Mouse (Mus musculus) myocyte (in vitro differentiated cells): ENCODE measurements at regions not wholly inside any gene's neighbourhood (a gene's known extent, or its start where the extent isn't known, plus 50 kb on each side); places are given as distances from the start of the nearest gene placed in this dataset.

Experiments used
- CEBPB ChIP-seq: IDR thresholded peaks from 2 replicates; pipeline ENCODE4 v1.6.1; 2011; ENCODE audit warnings: mild to moderate bottlenecking, moderate library complexity; ENCODE audit not compliant: poor library complexity, insufficient read depth, severe bottlenecking
- E2F4 ChIP-seq: IDR thresholded peaks from one replicate; pipeline ENCODE4 v1.6.1; 2011; ENCODE audit warnings: mild to moderate bottlenecking, control low read depth, moderate library complexity; ENCODE audit not compliant: insufficient read depth
- MAX ChIP-seq: IDR thresholded peaks from one replicate; pipeline ENCODE4 v1.6.1; 2011; ENCODE audit warnings: low read depth, mild to moderate bottlenecking, control low read depth
- MYOG ChIP-seq, 3 experiments: IDR thresholded peaks; one replicate each; pipeline ENCODE4 v1.6.1; 2011; ENCODE audit warnings: control low read depth in 2 of 3, low read depth in 2 of 3, mild to moderate bottlenecking in 2 of 3; ENCODE audit not compliant: insufficient read length in 2 of 3, control insufficient read depth in 1 of 3, insufficient read depth in 1 of 3
- POLR2A ChIP-seq: IDR thresholded peaks from one replicate; pipeline ENCODE4 v1.6.1; 2011; ENCODE audit warnings: low read depth, mild to moderate bottlenecking, control low read depth, moderate library complexity; ENCODE audit not compliant: insufficient read length
- POLR2AphosphoS2 ChIP-seq: IDR thresholded peaks from one replicate; pipeline ENCODE4 v1.6.1; 2011; ENCODE audit warnings: low read depth, control low read depth; ENCODE audit not compliant: insufficient read length
- TCF12 ChIP-seq: IDR thresholded peaks from one replicate; pipeline ENCODE4 v1.6.1; 2011; ENCODE audit warnings: mild to moderate bottlenecking, control low read depth; ENCODE audit not compliant: poor library complexity, insufficient read depth, severe bottlenecking
- USF1 ChIP-seq: IDR thresholded peaks from one replicate; pipeline ENCODE4 v1.6.1; 2011; ENCODE audit warnings: low read depth, mild to moderate bottlenecking, control low read depth, moderate library complexity

- no peak for TF ChIP-seq POLR2A
- TF ChIP-seq TCF12: no peak
- TF ChIP-seq MYOG (IDR thresholded peaks at IDR 0.05; ENCODE audit: control insufficient read depth in 1 of 3, insufficient read depth in 1 of 3, insufficient read length in 2 of 3, low read depth in 2 of 3): no peak
- TF ChIP-seq MAX: no peak
- no peak for TF ChIP-seq POLR2AphosphoS2
- TF ChIP-seq CEBPB: no peak
- no peak for TF ChIP-seq E2F4
- TF ChIP-seq USF1: no peak
These were observed 117.2 kb downstream of the Zfp36l1 start for GRCm38 (mm10) chr12:79995521-79996094.
